Mouse (Mus musculus): Measurements from ENCODE around the gene Ednra. TPM values are rescaled to one million over a fixed set of nuclear protein-coding genes. Genes with fewer than 3 reads are reported as not detected.

Ednra gene
- polyA plus RNA-seq, 1 experiment from 2014 or later, result 0.53 TPM

DNA sequence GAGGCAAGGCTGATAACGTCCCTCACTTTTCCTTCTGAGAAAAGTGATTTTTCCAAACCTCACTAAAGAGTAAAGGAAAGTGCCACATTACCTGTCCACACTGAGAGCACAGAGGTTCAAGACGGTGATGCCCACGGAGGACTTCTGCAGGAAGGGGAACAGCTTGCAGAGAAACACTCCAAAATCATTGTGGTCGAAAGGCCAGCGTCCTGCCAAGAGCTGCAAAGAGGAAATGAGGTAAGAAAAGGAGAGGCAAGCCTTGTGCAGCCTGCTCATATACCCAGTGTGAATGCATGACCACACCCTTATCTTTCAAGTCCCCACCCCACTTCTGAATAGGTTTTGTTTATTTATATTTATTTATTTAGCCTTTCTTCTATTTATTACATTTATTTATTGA is 35.3 kb downstream of the Ednra start:
- ChIA-PET CTCF (no interaction called here), POLR2A (no interaction called here)
- no peaks in the 10 kb centered on the region for H3K27me3 ChIP-seq
- DNase-seq (ENCODE audit: low read depth, low spot score), result no peak
- ATAC-seq, result no peak
- in situ Hi-C loops (cut with MboI; ENCODE audit: low pct_unique_long_range_greater_than_20kb), result no loop called here
- TF ChIP-seq CTCF (IDR thresholded peaks at IDR 0.05), result no peak

DNA sequence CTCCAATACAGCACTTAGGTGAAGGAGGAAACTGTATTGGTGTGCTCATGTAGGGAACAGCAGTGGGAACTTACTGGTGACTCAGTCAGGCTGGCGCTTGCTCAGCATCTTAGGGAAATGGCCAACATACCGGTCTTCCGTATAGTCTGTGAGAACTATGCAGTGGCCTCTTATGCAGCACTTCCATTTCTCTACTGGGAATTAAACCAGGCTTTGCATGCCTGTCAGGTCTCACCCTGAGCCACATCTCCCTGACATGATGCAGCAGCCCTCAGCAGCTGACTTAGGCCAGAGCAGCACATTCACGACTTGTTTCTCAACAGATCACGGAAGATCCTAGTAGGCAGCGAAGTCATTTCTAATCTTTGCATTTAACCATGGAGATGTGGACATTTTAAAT is 39.9 kb downstream of the Ednra start:
- DNase-seq (ENCODE audit: low read depth, low spot score), result no peak
- in situ Hi-C loops (cut with MboI; ENCODE audit: low pct_unique_long_range_greater_than_20kb), result no loop called here
- no peak for TF ChIP-seq CTCF (IDR thresholded peaks at IDR 0.05)
- H3K27me3 ChIP-seq, result no peaks in the 10 kb centered on the region
- POLR2A ChIA-PET, result no interaction called here
- CTCF ChIA-PET, result no interaction called here
- no peak for ATAC-seq

DNA sequence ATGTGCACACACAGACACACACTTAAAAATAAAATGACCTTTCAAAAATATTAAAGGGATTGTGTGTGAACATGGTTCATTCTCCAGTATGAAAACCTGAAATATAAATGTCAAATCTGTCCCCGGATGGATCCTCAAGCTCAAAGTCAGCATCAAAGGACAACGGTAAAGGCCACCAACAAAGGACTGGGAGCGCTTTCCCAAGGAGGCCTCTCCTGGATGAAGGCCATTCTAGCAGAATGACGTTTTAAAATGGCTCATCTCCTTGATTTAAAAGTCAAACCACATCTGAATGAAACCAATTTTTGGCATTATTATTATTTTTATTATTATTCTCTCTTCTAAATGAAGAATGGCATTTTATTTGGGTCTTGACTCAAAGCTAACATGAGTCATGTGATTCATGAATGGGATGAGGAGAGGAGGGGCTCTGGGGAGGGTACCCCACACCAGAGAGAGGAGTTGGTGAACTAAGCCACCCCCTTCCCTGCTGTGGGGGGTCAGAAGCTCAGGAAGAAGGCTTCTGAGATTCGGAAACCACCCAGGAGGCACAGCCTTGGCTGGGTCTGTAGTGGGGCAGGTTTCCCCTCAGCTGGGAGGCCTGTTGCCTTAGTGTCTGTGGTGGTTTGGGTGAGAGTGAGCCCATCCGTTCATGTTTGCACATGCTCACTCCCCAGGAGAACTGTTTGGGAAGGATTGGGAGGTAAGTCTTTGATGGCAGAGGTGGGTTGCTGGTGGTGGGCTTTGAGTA is 40.7 kb downstream of the Ednra start:
- CTCF ChIA-PET, result no interaction called here
- POLR2A ChIA-PET, result no interaction called here
- no peak for DNase-seq (ENCODE audit: low read depth, low spot score)
- no peak for ATAC-seq
- TF ChIP-seq CTCF (IDR thresholded peaks at IDR 0.05), result no peak
- in situ Hi-C loops (cut with MboI; ENCODE audit: low pct_unique_long_range_greater_than_20kb), result no loop called here
- H3K27me3 ChIP-seq, result no peaks in the 10 kb centered on the region

DNA sequence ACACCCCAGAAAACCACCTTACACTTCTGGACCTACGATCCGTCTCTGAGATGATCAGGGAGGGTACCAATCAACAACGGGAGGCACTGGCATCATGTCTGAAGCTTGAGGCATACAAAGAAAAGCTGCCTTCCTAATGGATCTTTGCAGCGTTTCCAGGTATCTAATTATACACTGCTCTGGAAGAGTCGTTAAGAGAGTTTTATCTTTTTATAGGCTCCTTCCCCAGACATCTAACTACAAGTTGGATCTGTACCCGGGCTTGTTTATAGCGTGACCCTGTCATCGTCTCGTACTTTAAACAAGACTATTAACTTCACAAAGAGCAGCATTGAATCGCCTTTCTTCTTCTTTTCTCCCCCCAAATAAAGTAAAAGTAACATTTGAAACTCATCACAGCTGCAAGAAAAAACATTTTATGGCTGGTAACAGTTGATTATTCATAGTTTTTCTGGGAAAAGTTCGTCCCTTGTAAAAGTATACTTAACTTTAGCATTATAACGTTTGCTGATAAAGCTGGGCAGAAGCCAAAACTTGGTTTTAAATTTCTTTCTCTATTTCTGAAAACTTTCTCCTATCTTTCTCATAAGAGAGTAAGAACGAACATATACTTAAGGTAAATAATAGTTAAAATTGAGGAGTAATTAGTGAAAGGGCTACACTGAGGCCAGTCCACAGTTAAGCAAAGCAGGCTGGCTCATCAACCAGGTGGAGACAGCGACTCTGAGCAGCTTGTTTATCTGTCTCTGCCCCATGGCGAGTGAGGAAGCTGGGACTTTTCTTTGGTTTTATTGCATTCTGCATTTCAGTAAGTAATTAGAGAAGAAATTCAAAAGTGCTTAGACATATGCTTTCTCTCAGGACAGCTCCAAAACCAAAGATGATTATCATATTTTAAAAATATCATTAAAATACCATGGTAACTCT is 42.0 kb downstream of the Ednra start:
- ChIA-PET POLR2A (no interaction called here), CTCF (no interaction called here)
- no peak for DNase-seq (ENCODE audit: low read depth, low spot score)
- no peak for ATAC-seq
- no peak for TF ChIP-seq CTCF (IDR thresholded peaks at IDR 0.05)
- in situ Hi-C loops (cut with MboI; ENCODE audit: low pct_unique_long_range_greater_than_20kb), result no loop called here
- peaks cover 3% of the 10 kb centered on the region for H3K27me3 ChIP-seq

DNA sequence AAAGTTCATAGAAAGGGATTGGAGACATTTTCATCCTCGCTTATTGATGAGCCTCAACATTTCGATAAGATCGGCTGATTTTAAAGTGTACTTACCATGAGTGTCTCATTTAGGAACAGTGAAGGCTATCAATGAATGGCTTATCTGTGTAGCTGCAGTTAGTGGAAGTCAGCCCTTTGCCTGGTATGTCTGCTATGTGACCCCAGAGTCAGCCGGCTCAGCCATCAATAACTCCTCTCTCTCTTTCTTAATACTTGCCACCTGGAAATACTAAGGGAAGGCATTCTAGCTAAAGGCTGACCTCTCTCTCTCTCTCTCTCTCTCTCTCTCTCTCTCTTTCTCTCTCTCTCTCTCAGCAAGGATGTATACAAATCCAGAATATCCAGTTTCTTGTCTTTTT is 52.2 kb downstream of the Ednra start:
- no peak for TF ChIP-seq CTCF (IDR thresholded peaks at IDR 0.05)
- no peak for DNase-seq (ENCODE audit: low read depth, low spot score)
- ChIA-PET CTCF (no interaction called here), POLR2A (no interaction called here)
- no peak for ATAC-seq
- in situ Hi-C loops (cut with MboI; ENCODE audit: low pct_unique_long_range_greater_than_20kb), result no loop called here
- peaks cover 6% of the 10 kb centered on the region for H3K27me3 ChIP-seq

DNA sequence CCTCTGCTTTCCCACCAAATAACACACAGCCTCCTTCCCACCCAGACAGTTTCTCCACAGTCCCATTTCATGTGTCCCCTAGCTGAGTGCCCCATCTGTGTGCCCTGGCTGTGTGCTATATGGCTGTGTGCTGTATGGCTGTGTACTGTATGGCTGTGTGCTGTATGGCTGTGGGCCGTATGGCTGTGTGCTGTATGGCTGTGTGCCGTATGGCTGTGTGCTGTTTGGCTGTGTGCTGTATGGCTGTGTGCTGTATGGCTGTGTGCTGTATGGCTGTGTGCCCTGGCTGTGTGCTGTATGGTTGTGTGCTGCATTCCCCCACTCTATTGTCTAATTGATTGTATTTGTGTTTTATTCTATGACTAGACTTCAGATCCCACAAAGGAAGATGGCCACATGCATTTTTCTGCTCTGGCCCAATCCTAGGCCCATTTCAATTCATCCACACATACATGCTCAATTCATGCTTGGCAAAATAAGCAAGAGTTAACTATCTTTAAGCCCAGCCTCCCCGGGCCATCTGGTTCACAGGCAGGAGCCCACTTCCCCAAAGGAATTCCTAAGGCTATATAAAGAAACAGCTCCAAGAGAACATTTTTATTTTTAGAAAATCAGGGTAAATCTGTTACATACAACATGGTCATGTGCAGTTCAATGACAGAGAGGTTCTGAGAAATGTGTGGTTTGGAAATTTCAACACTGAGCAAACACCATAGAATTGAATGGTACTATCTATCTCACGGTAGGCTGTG is 53.5 kb downstream of the Ednra start:
- in situ Hi-C loops (cut with MboI; ENCODE audit: low pct_unique_long_range_greater_than_20kb), result no loop called here
- no peak for ATAC-seq
- ChIA-PET CTCF (no interaction called here), POLR2A (no interaction called here)
- no peak for DNase-seq (ENCODE audit: low read depth, low spot score)
- no peak for TF ChIP-seq CTCF (IDR thresholded peaks at IDR 0.05)
- peaks cover 6% of the 10 kb centered on the region for H3K27me3 ChIP-seq

DNA sequence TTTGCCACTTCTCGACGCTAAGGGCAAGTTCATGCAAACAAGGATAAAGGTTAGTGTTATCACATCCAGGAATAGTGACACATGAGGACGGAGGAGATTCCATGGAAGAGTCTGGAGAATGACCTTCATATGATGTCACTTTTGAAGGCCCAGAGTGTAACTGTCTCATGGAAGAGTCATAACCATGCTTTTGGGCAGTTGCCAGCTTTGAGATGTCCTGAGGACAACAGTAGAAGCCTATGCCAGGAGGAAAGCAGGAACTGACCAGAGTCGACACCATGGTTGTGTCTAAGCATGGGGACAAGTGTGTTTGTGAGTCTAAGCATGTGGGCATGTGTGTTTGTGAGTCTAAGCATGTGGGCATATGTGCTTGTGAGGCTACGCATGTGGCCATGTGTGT is 56.3 kb downstream of the Ednra start:
- in situ Hi-C loops (cut with MboI; ENCODE audit: low pct_unique_long_range_greater_than_20kb), result no loop called here
- no peak for TF ChIP-seq CTCF (IDR thresholded peaks at IDR 0.05)
- ATAC-seq (no peak), DNase-seq (ENCODE audit: low read depth, low spot score) (no peak)
- ChIA-PET CTCF (no interaction called here), POLR2A (no interaction called here)
- peaks cover 8% of the 10 kb centered on the region for H3K27me3 ChIP-seq

DNA sequence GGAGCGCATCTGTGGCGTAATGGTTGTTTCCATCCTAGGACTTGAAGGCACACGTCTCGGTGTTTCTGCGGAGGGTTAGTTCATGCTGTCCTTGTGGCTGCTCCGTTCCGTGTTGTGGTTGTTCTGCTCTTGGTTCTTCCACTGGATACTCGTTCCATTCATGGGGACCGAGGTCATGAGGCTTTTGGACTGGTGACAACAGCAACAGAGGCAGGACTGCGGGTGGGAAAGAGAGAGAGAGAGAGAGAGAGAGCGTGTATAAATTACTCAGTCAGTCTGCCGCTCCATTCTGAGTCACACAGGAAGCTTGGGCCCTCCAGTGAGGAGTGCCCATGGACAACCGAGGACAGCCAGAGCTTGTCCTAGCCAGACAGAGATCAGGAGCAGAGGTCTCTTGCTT is 59.4 kb downstream of the Ednra start:
- DNase-seq (ENCODE audit: low read depth, low spot score) (no peak), ATAC-seq (no peak)
- in situ Hi-C loops (cut with MboI; ENCODE audit: low pct_unique_long_range_greater_than_20kb), result no loop called here
- TF ChIP-seq CTCF (IDR thresholded peaks at IDR 0.05), result no peak
- ChIA-PET CTCF (interaction anchor here (1.3 kb wide), 1 partner anchor 12 kb away, joined by 4 read pairs; no protein-coding TSS in a partner anchor), POLR2A (no interaction called here)
- peaks cover 4% of the 10 kb centered on the region for H3K27me3 ChIP-seq

DNA sequence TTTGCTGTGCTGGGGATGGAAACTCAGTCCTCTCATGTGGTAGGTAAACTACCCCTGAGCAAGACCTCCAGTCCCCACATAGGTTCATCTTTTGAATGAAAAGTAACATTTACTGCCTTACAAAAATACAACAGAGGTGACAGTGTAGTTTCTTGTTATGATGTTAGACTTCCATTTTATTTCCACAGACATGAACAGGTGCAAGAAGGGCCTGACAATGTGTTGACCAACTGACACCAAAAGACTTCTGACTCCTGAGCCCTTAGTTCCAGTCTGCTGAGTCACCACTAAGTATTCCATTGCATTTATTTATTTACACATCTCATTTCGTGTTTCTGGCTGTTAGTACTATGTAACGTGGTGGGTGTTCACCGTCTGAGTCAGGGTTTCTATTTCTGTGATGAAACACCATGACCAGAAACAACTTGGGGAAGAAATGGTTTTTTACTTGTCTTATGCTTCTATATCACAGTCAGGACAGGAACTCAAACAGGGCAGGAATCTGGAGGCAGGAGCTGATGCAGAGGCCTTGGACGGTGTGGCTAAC is 64.7 kb downstream of the Ednra start:
- in situ Hi-C loops (cut with MboI; ENCODE audit: low pct_unique_long_range_greater_than_20kb), result no loop called here
- H3K27me3 ChIP-seq, result peaks cover 10% of the 10 kb centered on the region
- DNase-seq (ENCODE audit: low read depth, low spot score) (no peak), ATAC-seq (no peak)
- CTCF ChIA-PET, result no interaction called here
- no peak for TF ChIP-seq CTCF (IDR thresholded peaks at IDR 0.05)
- POLR2A ChIA-PET, result no interaction called here

DNA sequence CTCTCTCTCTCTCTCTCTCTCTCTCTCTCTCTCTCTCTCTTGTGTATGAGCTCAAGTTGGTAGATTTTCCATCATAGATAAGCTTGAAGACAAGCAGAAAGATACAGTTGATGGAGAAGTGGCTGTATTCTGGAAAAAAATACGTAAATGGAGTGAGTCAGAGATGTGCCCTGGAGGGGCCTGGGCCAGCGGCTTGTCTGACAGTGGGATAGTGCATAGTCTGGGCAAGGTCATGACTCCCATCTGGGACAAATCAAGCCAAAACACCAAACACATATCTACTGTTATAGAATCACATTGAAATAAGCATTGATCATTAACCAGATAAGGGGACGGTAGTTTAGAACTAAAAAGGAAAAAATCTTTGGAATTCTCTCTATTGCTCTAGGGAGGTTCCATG is 65.9 kb downstream of the Ednra start:
- ChIA-PET CTCF (no interaction called here), POLR2A (no interaction called here)
- DNase-seq (ENCODE audit: low read depth, low spot score) (no peak), ATAC-seq (no peak)
- no peak for TF ChIP-seq CTCF (IDR thresholded peaks at IDR 0.05)
- in situ Hi-C loops (cut with MboI; ENCODE audit: low pct_unique_long_range_greater_than_20kb), result no loop called here
- H3K27me3 ChIP-seq, result peaks cover 19% of the 10 kb centered on the region

Measured in Patski (cell line).